Mouse (Mus musculus) cerebellum, adult 11 months (tissue): Measurements from ENCODE around the gene Tns1.
"Not testable (repeated sequence)": the region's sequence is repeated elsewhere in the genome, so short reads cannot be mapped to it uniquely, and the experiment has no call there.

Experiments used
- DNase-seq: peaks from one replicate; pipeline ENCODE4 v3.0.0; 2022

The Tns1 gene

DNA sequence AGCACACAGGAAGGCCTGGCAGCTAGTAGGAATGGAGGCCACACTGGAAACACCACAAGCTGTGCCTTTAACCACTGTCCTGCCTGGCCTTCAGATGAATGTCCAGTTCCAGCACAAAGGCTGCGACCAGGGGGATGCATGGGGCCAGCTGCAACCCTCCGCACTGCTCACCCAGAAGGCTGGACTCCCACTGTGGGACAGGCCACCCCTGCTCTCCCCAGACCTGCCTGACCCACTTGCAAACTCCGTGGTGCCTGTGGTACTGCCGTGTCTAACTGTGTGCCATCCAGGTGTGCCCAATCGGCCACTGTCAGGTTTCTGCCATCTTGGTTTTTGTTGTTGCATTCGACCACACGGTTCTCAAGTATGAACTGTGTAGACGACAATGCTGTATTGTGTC is 219.6 kb downstream of the Tns1 start:
- no peak for DNase-seq

DNA sequence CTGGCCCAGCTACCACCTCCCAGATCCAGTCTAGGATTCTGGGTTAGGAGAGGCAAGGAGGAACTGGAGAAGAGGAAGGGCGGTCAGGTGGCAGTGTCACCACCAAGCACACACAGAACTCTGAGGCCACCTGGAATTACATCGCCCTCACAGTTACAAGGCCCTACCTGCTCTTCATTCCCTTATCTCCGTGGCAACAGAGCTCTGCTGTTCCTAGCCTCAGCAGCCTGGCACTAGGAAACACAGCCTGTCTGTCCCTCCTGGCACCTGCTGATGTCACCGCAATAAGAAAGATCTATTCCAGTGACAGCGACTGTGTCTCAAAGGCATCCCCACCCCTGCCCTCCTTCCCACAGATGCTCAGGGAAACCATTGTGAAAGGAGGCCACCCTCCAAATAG is 221.2 kb downstream of the Tns1 start:
- DNase-seq, result no peak

DNA sequence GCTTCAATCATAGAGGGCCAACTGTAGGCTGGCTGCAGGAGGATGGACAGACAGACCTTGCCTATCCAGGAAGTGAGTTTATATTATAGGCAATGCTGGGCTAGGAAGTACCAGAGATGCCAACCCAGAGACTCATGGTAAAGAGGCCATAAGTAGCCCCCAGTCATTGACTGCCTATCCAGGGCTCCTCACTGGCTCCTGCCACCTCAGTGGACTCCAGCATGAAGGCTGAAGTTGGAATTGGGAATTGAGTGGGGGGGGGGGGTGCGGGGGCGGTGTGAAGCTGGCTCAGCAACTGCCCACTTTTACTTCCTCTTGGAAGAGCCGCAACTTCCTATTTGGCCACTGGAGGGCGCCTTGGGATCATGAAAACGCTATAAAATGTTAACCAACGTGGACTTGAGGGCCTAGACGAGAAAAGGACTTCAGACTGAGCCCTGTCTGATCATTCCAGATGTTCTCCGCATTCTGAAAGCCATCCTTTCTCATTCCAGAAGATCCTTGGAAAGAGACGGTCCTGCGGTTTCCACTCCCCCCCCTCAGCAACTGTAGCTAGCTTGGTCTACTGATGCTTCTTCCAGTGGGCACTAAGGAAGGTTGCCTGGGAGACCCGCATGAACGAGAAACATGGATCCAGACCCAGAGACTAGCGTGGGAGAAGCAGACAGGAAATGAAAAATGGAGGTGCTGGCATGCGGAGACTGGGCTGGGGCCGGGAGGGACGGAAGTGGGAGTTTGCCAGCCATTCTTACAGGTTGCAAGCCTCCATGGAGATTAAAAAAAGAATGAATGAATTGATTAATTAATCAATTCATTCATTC is 221.9 kb downstream of the Tns1 start:
- peak; percentile 45 for DNase-seq

DNA sequence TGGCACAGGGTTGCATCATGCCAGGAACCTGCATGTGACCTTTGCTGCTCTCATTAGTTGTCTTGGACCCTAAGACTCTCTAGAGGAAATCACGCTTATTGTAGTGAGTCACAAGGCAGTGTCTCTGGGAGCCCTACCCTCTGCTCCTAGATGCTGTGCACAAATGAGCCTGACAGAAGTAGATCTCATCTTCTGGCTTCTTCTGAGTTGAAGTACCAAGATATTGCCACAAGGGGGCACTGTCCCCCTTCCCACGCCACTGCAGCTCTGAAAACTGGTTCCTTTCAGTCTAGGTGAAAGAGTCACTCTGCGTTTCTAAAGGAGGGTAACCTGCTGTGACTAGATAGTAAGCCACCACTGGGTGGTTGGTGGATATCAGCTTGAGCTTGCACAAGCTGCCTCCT is 222.8 kb downstream of the Tns1 start:
- DNase-seq, result peak; percentile 61

DNA sequence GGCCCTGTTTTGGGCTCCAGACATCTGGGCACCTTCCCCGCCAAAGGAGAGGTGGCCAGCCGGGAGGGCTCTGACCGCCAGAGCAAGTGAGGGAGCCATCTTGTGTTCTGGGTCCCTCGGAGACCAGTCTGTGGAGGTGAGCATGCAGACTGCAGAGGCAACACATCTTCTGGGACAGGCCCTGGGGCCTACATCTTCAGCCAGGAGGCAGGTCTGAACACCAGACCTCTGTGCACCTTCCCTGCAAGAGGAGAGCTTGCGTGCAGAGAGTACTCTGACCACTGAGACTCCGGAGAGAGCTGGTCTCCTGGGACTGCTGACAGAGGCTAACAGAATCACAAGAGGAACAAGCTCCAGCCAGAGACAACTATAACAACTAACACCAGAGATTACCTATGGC is 228.8 kb downstream of the Tns1 start:
- not testable (repeated sequence) for DNase-seq

DNA sequence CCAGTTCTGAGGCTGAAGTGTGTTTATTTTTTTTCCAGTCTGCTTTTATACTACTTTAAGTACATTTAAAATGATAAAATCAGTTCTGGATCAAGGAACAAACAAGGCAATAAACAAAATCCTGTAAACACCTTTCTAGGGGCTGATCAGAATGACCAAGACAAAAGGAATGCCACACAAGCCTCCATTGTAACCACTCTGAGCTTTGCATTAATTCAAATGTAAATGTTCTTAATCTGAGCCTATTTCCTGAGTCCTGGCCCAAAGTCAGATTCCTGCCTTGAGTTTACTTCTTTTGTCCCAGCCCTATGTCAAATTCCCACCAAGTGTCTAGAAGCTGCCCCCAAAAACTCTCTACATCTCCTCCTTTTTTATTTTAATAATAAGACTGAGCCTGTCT is 243.5 kb downstream of the Tns1 start:
- no peak for DNase-seq

DNA sequence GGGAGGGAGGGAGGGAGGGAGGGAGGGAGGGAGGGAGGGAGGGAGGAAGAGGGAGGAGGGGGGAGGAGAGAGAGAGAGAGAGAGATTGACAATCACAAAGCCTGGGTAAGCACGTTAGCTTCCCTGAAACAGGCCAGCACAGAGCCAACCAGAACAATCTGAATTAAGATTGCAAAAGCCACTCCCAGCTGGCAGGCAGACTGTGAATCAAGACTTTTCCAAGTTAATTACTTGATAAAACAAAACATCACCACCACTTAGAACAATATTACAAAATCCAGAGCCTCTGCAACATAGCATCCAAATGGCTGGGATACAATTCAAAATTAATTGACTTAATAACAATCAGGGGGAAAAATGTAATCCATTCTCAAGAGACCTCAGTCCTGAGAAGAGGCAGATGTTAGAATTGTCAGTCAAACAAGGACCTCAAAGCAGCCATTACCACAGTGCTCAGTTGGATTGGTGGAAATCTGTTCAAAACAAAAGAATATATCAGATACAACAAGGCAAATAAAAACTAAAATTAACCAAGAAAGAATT is 248.5 kb downstream of the Tns1 start:
- no peak for DNase-seq

DNA sequence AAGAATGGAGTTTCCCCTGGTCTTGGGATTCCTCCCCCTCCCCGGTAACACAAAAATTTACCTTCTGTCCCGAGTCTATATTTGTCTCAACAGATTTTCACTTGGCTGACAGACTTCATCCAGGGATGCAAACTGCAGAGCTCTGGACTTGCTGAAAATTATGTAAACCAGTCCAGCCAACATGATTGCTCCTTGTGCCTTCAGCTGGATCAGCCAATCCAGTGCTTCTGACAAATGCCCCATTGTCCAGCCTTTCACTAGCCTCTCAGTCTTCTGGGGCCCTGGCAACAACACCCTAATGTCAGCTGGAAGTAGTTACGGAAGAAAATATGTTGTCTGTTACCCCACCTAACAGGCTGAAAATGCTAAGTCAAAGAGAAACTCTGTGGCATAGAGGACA is 259.9 kb downstream of the Tns1 start:
- DNase-seq, result no peak

DNA sequence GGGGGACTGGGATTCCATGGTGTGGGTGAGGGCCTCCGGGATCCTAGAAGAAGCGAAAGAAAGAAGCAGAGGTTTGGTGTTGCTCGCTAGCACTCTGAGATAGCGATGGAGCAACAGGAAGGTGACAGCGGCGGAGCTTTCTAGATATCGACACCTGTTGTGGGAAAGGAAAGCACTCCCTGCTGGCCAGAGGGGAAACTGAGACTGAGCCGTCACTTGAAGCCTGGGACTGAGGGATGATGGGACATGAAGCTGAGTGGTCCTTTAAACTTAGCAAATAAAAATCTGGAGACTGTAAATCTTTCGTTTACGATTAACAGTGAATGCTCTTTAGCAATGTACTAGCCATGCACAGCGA is 261.2 kb downstream of the Tns1 start:
- no peak for DNase-seq

DNA sequence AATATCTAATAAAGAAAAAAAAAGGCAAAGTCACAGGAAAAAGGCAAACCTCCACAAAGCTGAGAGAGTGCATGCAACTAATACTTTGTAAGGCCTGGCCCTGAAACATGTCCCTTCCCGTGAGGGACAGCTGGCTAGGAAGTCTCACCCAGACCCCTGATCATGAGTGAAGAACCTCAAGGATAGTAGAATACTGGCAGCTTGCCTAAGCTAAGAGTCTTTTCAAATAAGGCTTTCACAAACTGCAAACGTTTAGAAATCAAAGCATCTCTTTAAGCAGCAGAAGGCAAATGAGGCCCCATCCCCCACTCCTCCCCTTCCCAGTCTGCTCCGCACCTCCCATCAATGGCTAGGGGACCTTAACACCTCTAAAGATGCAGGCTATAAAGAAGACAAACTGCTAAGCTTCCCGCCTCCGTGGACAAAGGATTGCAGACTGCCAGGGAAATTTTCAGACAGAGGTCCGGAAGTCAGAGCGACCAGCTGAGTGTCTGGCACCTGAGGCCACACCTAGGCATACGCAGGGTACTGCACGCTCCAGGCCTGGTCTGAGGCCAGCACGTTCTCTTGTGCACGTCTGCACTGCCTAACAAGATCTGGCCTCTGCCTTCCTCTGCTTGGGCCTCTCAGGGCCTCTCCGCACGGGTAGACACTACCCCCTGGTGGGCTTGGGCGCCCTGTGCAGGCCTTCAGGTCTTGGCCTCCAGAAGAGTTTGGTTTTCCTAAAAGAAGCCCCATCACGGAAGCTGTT is 261.8 kb downstream of the Tns1 start:
- DNase-seq, result no peak

DNA sequence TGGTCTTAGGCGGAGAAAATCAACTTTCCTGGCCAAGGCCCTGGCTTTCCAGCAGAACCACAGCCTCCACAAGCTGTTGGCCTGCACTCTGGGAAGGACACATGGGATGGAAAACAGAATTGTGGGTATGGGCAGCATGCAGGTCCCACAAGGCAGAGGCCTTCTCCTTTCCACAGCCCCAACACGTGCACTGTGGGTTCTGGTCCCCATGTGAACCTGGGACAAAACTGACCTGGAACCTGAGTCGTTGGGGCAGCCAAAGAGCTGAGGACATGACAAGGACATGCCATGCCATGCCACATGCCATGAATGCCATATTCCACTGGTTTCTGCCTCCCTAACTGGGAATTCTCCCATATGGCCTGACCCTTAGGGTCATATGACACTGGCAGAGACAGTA is 263.8 kb downstream of the Tns1 start:
- DNase-seq, result no peak
